Mouse (Mus musculus): Measurements from ENCODE around the gene Grid2. TPM values are rescaled to one million over a fixed set of nuclear protein-coding genes. Genes with fewer than 3 reads are reported as not detected.

The Grid2 gene
- polyA plus RNA-seq, 1 experiment from 2014 or later: 0.15 TPM

- WGBS: 44% methylated on average over 6 of the region's 6 CpGs
- no peak overlapping the region for H3K27ac ChIP-seq (ENCODE audit: low read length)
- H3K36me3 ChIP-seq (ENCODE audit: insufficient read depth, low read length): no peaks in the 10 kb centered on the region
- peak; percentile 73; the same call in 1 of the 2 replicates for ATAC-seq (ENCODE audit: low FRiP score, low TSS enrichment)
- H3K4me1 ChIP-seq (ENCODE audit: insufficient read depth, low read length): 0 out of 2 replicates have a peak, but pooled peaks cover 4% of the 10 kb centered on the region
- no peaks in the 10 kb centered on the region for H3K27me3 ChIP-seq (ENCODE audit: insufficient read depth, low read length)
- H3K9ac ChIP-seq (replicated peaks; ENCODE audit: low read length): no peak overlapping the region
- no peak overlapping the region for H3K4me2 ChIP-seq (replicated peaks; ENCODE audit: low read depth, low read length)
- no peaks in the 10 kb centered on the region for H3K9me3 ChIP-seq (ENCODE audit: low read length)
- no peak overlapping the region for H3K4me3 ChIP-seq (ENCODE audit: low read length)
Measured at GRCm38 (mm10) chr6:63964269-63964668, 708.6 kb downstream of the Grid2 start.

- Histone ChIP-seq H3K27ac (ENCODE audit: low read length) (no peak overlapping the region), H3K9me3 (ENCODE audit: low read length) (no peaks in the 10 kb centered on the region), H3K36me3 (ENCODE audit: insufficient read depth, low read length) (no peaks in the 10 kb centered on the region), H3K27me3 (ENCODE audit: insufficient read depth, low read length) (no peaks in the 10 kb centered on the region), H3K4me1 (ENCODE audit: insufficient read depth, low read length) (0 out of 2 replicates have a peak, but pooled peaks cover 4% of the 10 kb centered on the region), H3K9ac (replicated peaks; ENCODE audit: low read length) (no peak overlapping the region), H3K4me2 (replicated peaks; ENCODE audit: low read depth, low read length) (no peak overlapping the region), H3K4me3 (ENCODE audit: low read length) (no peak overlapping the region)
- ATAC-seq (ENCODE audit: low FRiP score, low TSS enrichment): 0 out of 2 replicates have a peak, but pooled peaks have one; percentile 42
- 37% methylated on average over 2 of the region's 2 CpGs for WGBS
Measured at GRCm38 (mm10) chr6:63964735-63965134, 709.1 kb downstream of the Grid2 start.

GRCm38 (mm10) chr6:64046084-64046483 is 790.4 kb downstream of the Grid2 start:
- Histone ChIP-seq H3K4me2 (replicated peaks; ENCODE audit: low read depth, low read length) (no peak overlapping the region), H3K9me3 (ENCODE audit: low read length) (no peaks in the 10 kb centered on the region), H3K4me3 (ENCODE audit: low read length) (no peak overlapping the region), H3K4me1 (ENCODE audit: insufficient read depth, low read length) (no peaks in the 10 kb centered on the region), H3K36me3 (ENCODE audit: insufficient read depth, low read length) (no peaks in the 10 kb centered on the region), H3K9ac (replicated peaks; ENCODE audit: low read length) (no peak overlapping the region), H3K27me3 (ENCODE audit: insufficient read depth, low read length) (no peaks in the 10 kb centered on the region), H3K27ac (ENCODE audit: low read length) (no peak overlapping the region)
- ATAC-seq (ENCODE audit: low FRiP score, low TSS enrichment): no peak
- 80% methylated on average over 2 of the region's 2 CpGs for WGBS

- WGBS: 85% methylated on average over 1 of the region's 1 CpGs
- H3K4me3 ChIP-seq (ENCODE audit: low read length): no peak overlapping the region
- H3K9me3 ChIP-seq (ENCODE audit: low read length): no peaks in the 10 kb centered on the region
- no peak overlapping the region for H3K27ac ChIP-seq (ENCODE audit: low read length)
- H3K4me2 ChIP-seq (replicated peaks; ENCODE audit: low read depth, low read length): no peak overlapping the region
- H3K4me1 ChIP-seq (ENCODE audit: insufficient read depth, low read length): no peaks in the 10 kb centered on the region
- ATAC-seq (ENCODE audit: low FRiP score, low TSS enrichment): no peak
- H3K27me3 ChIP-seq (ENCODE audit: insufficient read depth, low read length): no peaks in the 10 kb centered on the region
- H3K9ac ChIP-seq (replicated peaks; ENCODE audit: low read length): no peak overlapping the region
- no peaks in the 10 kb centered on the region for H3K36me3 ChIP-seq (ENCODE audit: insufficient read depth, low read length)
Measured at GRCm38 (mm10) chr6:64046732-64047131, 791.1 kb downstream of the Grid2 start.

- WGBS: 85% methylated on average over 5 of the region's 5 CpGs
- no peak overlapping the region for H3K4me3 ChIP-seq (ENCODE audit: low read length)
- no peaks in the 10 kb centered on the region for H3K4me1 ChIP-seq (ENCODE audit: insufficient read depth, low read length)
Measured at GRCm38 (mm10) chr6:64047950-64048349, 792.3 kb downstream of the Grid2 start.

GRCm38 (mm10) chr6:64063858-64064257 is 808.2 kb downstream of the Grid2 start:
- H3K4me1 ChIP-seq (ENCODE audit: insufficient read depth, low read length): no peaks in the 10 kb centered on the region
- H3K27me3 ChIP-seq (ENCODE audit: insufficient read depth, low read length): no peaks in the 10 kb centered on the region
- no peak overlapping the region for H3K27ac ChIP-seq (ENCODE audit: low read length)
- no peak overlapping the region for H3K4me3 ChIP-seq (ENCODE audit: low read length)
- H3K4me2 ChIP-seq (replicated peaks; ENCODE audit: low read depth, low read length): no peak overlapping the region
- no peaks in the 10 kb centered on the region for H3K9me3 ChIP-seq (ENCODE audit: low read length)
- H3K9ac ChIP-seq (replicated peaks; ENCODE audit: low read length): no peak overlapping the region
- WGBS: 81% methylated on average over 7 of the region's 7 CpGs
- ATAC-seq (ENCODE audit: low FRiP score, low TSS enrichment): no peak
- H3K36me3 ChIP-seq (ENCODE audit: insufficient read depth, low read length): no peaks in the 10 kb centered on the region

More at GRCm38 (mm10) chr6:64047950-64048349, 792.3 kb downstream of the Grid2 start:
- no peak overlapping the region for H3K4me2 ChIP-seq (replicated peaks; ENCODE audit: low read depth, low read length)
- no peaks in the 10 kb centered on the region for H3K27me3 ChIP-seq (ENCODE audit: insufficient read depth, low read length)
- H3K9ac ChIP-seq (replicated peaks; ENCODE audit: low read length): no peak overlapping the region
- ATAC-seq (ENCODE audit: low FRiP score, low TSS enrichment): no peak
- H3K9me3 ChIP-seq (ENCODE audit: low read length): no peaks in the 10 kb centered on the region
- no peak overlapping the region for H3K27ac ChIP-seq (ENCODE audit: low read length)
- H3K36me3 ChIP-seq (ENCODE audit: insufficient read depth, low read length): no peaks in the 10 kb centered on the region

- WGBS: 83% methylated on average over 2 of the region's 2 CpGs
- Histone ChIP-seq H3K27me3 (ENCODE audit: insufficient read depth, low read length) (no peaks in the 10 kb centered on the region), H3K4me2 (replicated peaks; ENCODE audit: low read depth, low read length) (no peak overlapping the region), H3K27ac (ENCODE audit: low read length) (no peak overlapping the region), H3K4me3 (ENCODE audit: low read length) (no peak overlapping the region), H3K4me1 (ENCODE audit: insufficient read depth, low read length) (no peaks in the 10 kb centered on the region), H3K36me3 (ENCODE audit: insufficient read depth, low read length) (no peaks in the 10 kb centered on the region), H3K9me3 (ENCODE audit: low read length) (no peaks in the 10 kb centered on the region), H3K9ac (replicated peaks; ENCODE audit: low read length) (no peak overlapping the region)
- no peak for ATAC-seq (ENCODE audit: low FRiP score, low TSS enrichment)
Measured at GRCm38 (mm10) chr6:64064704-64065103, 809.0 kb downstream of the Grid2 start.

GRCm38 (mm10) chr6:64073406-64073805 is 817.7 kb downstream of the Grid2 start:
- no peaks in the 10 kb centered on the region for H3K27me3 ChIP-seq (ENCODE audit: insufficient read depth, low read length)
- no peak overlapping the region for H3K27ac ChIP-seq (ENCODE audit: low read length)
- no peak overlapping the region for H3K9ac ChIP-seq (replicated peaks; ENCODE audit: low read length)
- ATAC-seq (ENCODE audit: low FRiP score, low TSS enrichment): no peak
- WGBS: 54% methylated on average over 2 of the region's 2 CpGs
- no peak overlapping the region for H3K4me2 ChIP-seq (replicated peaks; ENCODE audit: low read depth, low read length)
- H3K36me3 ChIP-seq (ENCODE audit: insufficient read depth, low read length): no peaks in the 10 kb centered on the region
- no peak overlapping the region for H3K4me3 ChIP-seq (ENCODE audit: low read length)
- H3K4me1 ChIP-seq (ENCODE audit: insufficient read depth, low read length): no peaks in the 10 kb centered on the region
- H3K9me3 ChIP-seq (ENCODE audit: low read length): no peaks in the 10 kb centered on the region

GRCm38 (mm10) chr6:64077911-64078310 is 822.2 kb downstream of the Grid2 start:
- ATAC-seq (ENCODE audit: low FRiP score, low TSS enrichment): no peak
- no peak overlapping the region for H3K4me2 ChIP-seq (replicated peaks; ENCODE audit: low read depth, low read length)
- H3K9me3 ChIP-seq (ENCODE audit: low read length): no peaks in the 10 kb centered on the region
- no peak overlapping the region for H3K4me3 ChIP-seq (ENCODE audit: low read length)
- H3K27me3 ChIP-seq (ENCODE audit: insufficient read depth, low read length): no peaks in the 10 kb centered on the region
- WGBS: 83% methylated on average over 1 of the region's 1 CpGs
- H3K4me1 ChIP-seq (ENCODE audit: insufficient read depth, low read length): no peaks in the 10 kb centered on the region
- no peaks in the 10 kb centered on the region for H3K36me3 ChIP-seq (ENCODE audit: insufficient read depth, low read length)
- no peak overlapping the region for H3K27ac ChIP-seq (ENCODE audit: low read length)
- H3K9ac ChIP-seq (replicated peaks; ENCODE audit: low read length): no peak overlapping the region

GRCm38 (mm10) chr6:64098662-64099061 is 843.0 kb downstream of the Grid2 start:
- no peaks in the 10 kb centered on the region for H3K36me3 ChIP-seq (ENCODE audit: insufficient read depth, low read length)
- H3K4me2 ChIP-seq (replicated peaks; ENCODE audit: low read depth, low read length): no peak overlapping the region
- WGBS: 83% methylated on average over 10 of the region's 10 CpGs
- no peaks in the 10 kb centered on the region for H3K9me3 ChIP-seq (ENCODE audit: low read length)
- no peaks in the 10 kb centered on the region for H3K27me3 ChIP-seq (ENCODE audit: insufficient read depth, low read length)
- no peak for ATAC-seq (ENCODE audit: low FRiP score, low TSS enrichment)
- H3K27ac ChIP-seq (ENCODE audit: low read length): no peak overlapping the region
- no peak overlapping the region for H3K9ac ChIP-seq (replicated peaks; ENCODE audit: low read length)
- H3K4me3 ChIP-seq (ENCODE audit: low read length): no peak overlapping the region
- no peaks in the 10 kb centered on the region for H3K4me1 ChIP-seq (ENCODE audit: insufficient read depth, low read length)

Measured in kidney, embryonic 16.5 days (tissue).